12 mouse cellular contexts compared by ENCODE assay signal in the genomic region with DNA sequence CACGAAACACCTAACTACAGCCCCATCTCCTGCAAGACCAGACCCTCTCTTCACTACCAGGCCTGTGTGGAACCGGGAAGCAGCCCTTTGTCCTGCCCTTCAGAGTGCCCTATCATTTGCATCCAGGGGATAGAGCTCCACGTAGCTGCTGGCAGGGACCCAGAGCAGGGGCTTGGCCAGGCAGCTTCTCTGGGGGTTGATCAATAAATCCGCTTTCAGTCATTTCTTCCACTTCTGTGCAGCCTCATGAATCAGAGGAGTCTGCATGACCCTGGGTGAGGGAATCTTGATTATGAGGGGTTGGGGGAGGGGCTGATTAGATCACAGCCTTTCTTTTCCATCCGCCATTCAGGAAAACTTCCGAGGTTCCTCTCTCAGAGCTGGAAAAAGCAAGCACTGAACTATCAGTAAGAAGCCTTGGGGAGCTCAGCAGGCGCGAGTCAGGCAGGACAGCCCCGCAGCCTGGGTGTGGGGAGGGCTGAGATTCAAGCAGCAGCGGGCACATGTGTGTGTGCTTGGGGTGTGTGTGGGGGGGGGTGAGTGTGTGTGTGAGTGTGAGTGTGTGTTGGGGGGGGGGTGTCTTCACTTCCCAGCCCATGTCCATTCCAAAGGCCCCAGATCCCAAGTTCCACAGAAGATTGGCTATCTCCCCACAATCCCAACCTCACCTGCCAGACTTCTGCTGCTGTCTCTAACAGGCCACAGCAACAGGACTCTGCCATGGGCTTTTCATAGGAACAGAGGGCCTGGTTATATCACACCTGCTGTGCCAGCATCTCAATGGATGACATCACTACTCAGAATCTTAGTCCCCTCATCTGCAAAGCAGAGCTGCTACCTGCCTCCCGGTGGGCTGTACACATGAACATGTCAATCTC. TPM values are rescaled to one million over a fixed set of nuclear protein-coding genes. Genes with fewer than 3 reads are reported as not detected.
A peak's percentile ranks its signal among the peaks of the same experiment; 100 is the strongest.
DNase-seq lines count a peak whose midpoint lies in the region; ATAC-seq and TF ChIP-seq lines count a peak whose summit lies in the region.
"Had no signal": no experiment of that assay in that cellular context is flagged by ENCODE, and none has a peak within 500 bp of the region (broad histone marks: within the 10 kb centered on the region; RNA-seq: fewer than 3 reads in every experiment).

No protein-coding gene starts in this region.

- H3K4me3 ChIP-seq in heart, embryonic 12.5 days = no peak overlapping the region
- no peak overlapping the region for H3K4me3 ChIP-seq in hindbrain, embryonic 12.5 days
- H3K4me3 ChIP-seq in midbrain, postnatal 0 days (ENCODE audit: low read depth, low read length) = no peak overlapping the region
- H3K4me3 ChIP-seq: heart, embryonic 15.5 days; liver, embryonic 13.5 days had no signal

- peak overlapping the region; percentile 39; the same call in 1 of the 2 replicates for H3K9ac ChIP-seq in heart, embryonic 12.5 days
- no peak overlapping the region for H3K9ac ChIP-seq in hindbrain, embryonic 12.5 days
- no peak overlapping the region for H3K9ac ChIP-seq in midbrain, postnatal 0 days (replicated peaks; ENCODE audit: low read length, poor library complexity, severe bottlenecking)
- H3K9ac ChIP-seq: heart, embryonic 15.5 days; liver, embryonic 13.5 days had no signal

- DNase-seq in heart, adult 11 months = no peak
- peak; percentile 41 for DNase-seq in brain, adult 2 months (ENCODE audit: low read depth, low spot score)
- peak; percentile 21 for DNase-seq in midbrain, postnatal 0 days (ENCODE audit: low spot score)
- DNase-seq in thymus, postnatal 4 days = no peak
- no peak for DNase-seq in cerebellum, postnatal 25 days
- DNase-seq: cerebellum, adult 2 months; liver, embryonic 13.5 days had no signal

- no peaks in the 10 kb centered on the region for H3K36me3 ChIP-seq in heart, embryonic 12.5 days
- H3K36me3 ChIP-seq in hindbrain, embryonic 12.5 days = no peaks in the 10 kb centered on the region
- no peaks in the 10 kb centered on the region for H3K36me3 ChIP-seq in midbrain, postnatal 0 days (ENCODE audit: insufficient read depth, low read length)
- H3K36me3 ChIP-seq: heart, embryonic 15.5 days; liver, embryonic 13.5 days had no signal

- H3K27ac ChIP-seq in heart, embryonic 12.5 days (ENCODE audit: poor library complexity, severe bottlenecking) = peak overlapping the region; percentile 6; the same call in 1 of the 2 replicates
- H3K27ac ChIP-seq in hindbrain, embryonic 12.5 days = no peak overlapping the region
- no peak overlapping the region for H3K27ac ChIP-seq in midbrain, postnatal 0 days (ENCODE audit: low read depth, low read length)
- H3K27ac ChIP-seq: heart, embryonic 15.5 days; liver, embryonic 13.5 days had no signal

- peaks cover 60% of the 10 kb centered on the region for H3K4me1 ChIP-seq in heart, embryonic 12.5 days (replicated peaks)
- peaks cover 15% of the 10 kb centered on the region for H3K4me1 ChIP-seq in hindbrain, embryonic 12.5 days
- no peaks in the 10 kb centered on the region; the same call in 1 of the 2 replicates for H3K4me1 ChIP-seq in midbrain, postnatal 0 days (ENCODE audit: insufficient read depth, low read length)

- H3K9me3 ChIP-seq in heart, embryonic 12.5 days (replicated peaks) = no peaks in the 10 kb centered on the region
- no peaks in the 10 kb centered on the region for H3K9me3 ChIP-seq in hindbrain, embryonic 12.5 days (replicated peaks)
- no peaks in the 10 kb centered on the region for H3K9me3 ChIP-seq in midbrain, postnatal 0 days (ENCODE audit: low read length)
- H3K9me3 ChIP-seq: heart, embryonic 15.5 days; liver, embryonic 13.5 days had no signal

- H3K4me2 ChIP-seq in heart, embryonic 12.5 days = no peak overlapping the region
- 0 out of 2 replicates have a peak overlapping the region, but pooled peaks have one; percentile 3 for H3K4me2 ChIP-seq in hindbrain, embryonic 12.5 days (replicated peaks)
- H3K4me2 ChIP-seq in midbrain, postnatal 0 days (ENCODE audit: low read depth, low read length, poor library complexity, severe bottlenecking) = no peak overlapping the region
- H3K4me2 ChIP-seq: heart, embryonic 15.5 days; liver, embryonic 13.5 days had no signal

- ATAC-seq in heart, embryonic 12.5 days (ENCODE audit: insufficient number of reproducible peaks, low FRiP score) = no peak
- 0 out of 2 replicates have a peak, but pooled peaks have one; percentile 35 for ATAC-seq in hindbrain, embryonic 12.5 days (ENCODE audit: low FRiP score)
- no peak for ATAC-seq in midbrain, postnatal 0 days (ENCODE audit: low FRiP score)

- WGBS in heart, embryonic 12.5 days = 28% methylated on average over 11 of the region's 11 CpGs
- WGBS in hindbrain, embryonic 12.5 days = 21% methylated on average over 11 of the region's 11 CpGs
- WGBS in midbrain, postnatal 0 days = 27% methylated on average over 11 of the region's 11 CpGs

- TF ChIP-seq CTCF in midbrain, postnatal 0 days (IDR thresholded peaks at IDR 0.05) = no peak

- H3K27me3 ChIP-seq in heart, embryonic 12.5 days (replicated peaks) = peaks cover 12% of the 10 kb centered on the region; the same call in 1 of the 2 replicates
- H3K27me3 ChIP-seq in hindbrain, embryonic 12.5 days = peaks cover 4% of the 10 kb centered on the region
- H3K27me3 ChIP-seq in midbrain, postnatal 0 days (ENCODE audit: insufficient read depth, low read length) = no peaks in the 10 kb centered on the region

RNA-seq across cellular contexts. Expression of gene Adora1, which starts 19.2 kb away (rescaled TPM):
- polyA plus RNA-seq in heart, embryonic 12.5 days (2016; fragmentation: Nextera tagmentation; extraction: Ambion mirVana) = 7.3 and 9.3 TPM in 2 replicates
- polyA plus RNA-seq in hindbrain, embryonic 12.5 days (2016; fragmentation: Nextera tagmentation; extraction: Ambion mirVana) = 2.3 and 2.4 TPM in 2 replicates
- 45.1 and 54.2 TPM in 2 replicates for total RNA-seq in midbrain, postnatal 0 days (2014; rRNA removed)
- polyA plus RNA-seq in midbrain, postnatal 0 days (2015; fragmentation: Nextera tagmentation; extraction: Ambion mirVana) = 32.5 and 35.6 TPM in 2 replicates
- total RNA-seq: megakaryocyte, adult 5-6 weeks had no signal

RNA-seq across cellular contexts. Expression of gene Mybph, which starts 22.7 kb away (rescaled TPM):
- polyA plus RNA-seq in heart, embryonic 12.5 days (2016; fragmentation: Nextera tagmentation; extraction: Ambion mirVana) = 0.39 and 0.54 TPM in 2 replicates
- polyA plus RNA-seq in hindbrain, embryonic 12.5 days (2016; fragmentation: Nextera tagmentation; extraction: Ambion mirVana) = 2.4 and 15.9 TPM in 2 replicates
- total RNA-seq in midbrain, postnatal 0 days (2014; rRNA removed) = not detected in 2 replicates
- polyA plus RNA-seq in midbrain, postnatal 0 days (2015; fragmentation: Nextera tagmentation; extraction: Ambion mirVana) = 0.12 TPM in 1 of 2 replicates, not detected in the other
- total RNA-seq: layer of hippocampus, adult 18-20 months had no signal

RNA-seq across cellular contexts. Expression of gene Chil1, which starts 34.0 kb away (rescaled TPM):
- 1.2 and 1.3 TPM in 2 replicates for polyA plus RNA-seq in heart, embryonic 12.5 days (2016; fragmentation: Nextera tagmentation; extraction: Ambion mirVana)
- polyA plus RNA-seq in hindbrain, embryonic 12.5 days (2016; fragmentation: Nextera tagmentation; extraction: Ambion mirVana) = 3.0 and 3.3 TPM in 2 replicates
- total RNA-seq in midbrain, postnatal 0 days (2014; rRNA removed) = 0.47 and 3.0 TPM in 2 replicates
- polyA plus RNA-seq in midbrain, postnatal 0 days (2015; fragmentation: Nextera tagmentation; extraction: Ambion mirVana) = 3.0 and 4.3 TPM in 2 replicates

Comparison
In these comparisons a context has a peak if more than half of its experiments do, and no peak if none do; other contexts are left out.
1. DNase-seq: peak in brain, adult 2 months (single experiment) and midbrain, postnatal 0 days (single experiment); none in heart, adult 11 months (single experiment), thymus, postnatal 4 days (single experiment) and cerebellum, postnatal 25 days (0 of 2).